In genomic region chr17:46182273-46182672, GRCm38 (mm10) we compare ENCODE assay signal across 16 mouse cellular contexts. TPM values are rescaled to one million over a fixed set of nuclear protein-coding genes. Genes with fewer than 3 reads are reported as not detected.
DNase-seq lines count a peak whose midpoint lies in the region; ATAC-seq and TF ChIP-seq lines count a peak whose summit lies in the region.
"Had no signal": no experiment of that assay in that cellular context is flagged by ENCODE, and none has a peak within 500 bp of the region (broad histone marks: within the 10 kb centered on the region; RNA-seq: fewer than 3 reads in every experiment).

No protein-coding gene starts in this region.

- no peak for DNase-seq in heart, adult 2 months
- no peak for DNase-seq in heart, embryonic 10.5 days (ENCODE audit: low spot score)
- DNase-seq in left cerebral cortex, adult 2 months (ENCODE audit: extremely low spot score in 1 of 2, low spot score in 2 of 2) = no peak
- no peak for DNase-seq in left cerebral cortex, adult 9 months (ENCODE audit: low spot score in 2 of 2)
- DNase-seq in 3T3-L1 (ENCODE audit: low read depth, low spot score) = peak; percentile 43
- DNase-seq in NIH3T3 (ENCODE audit: low read depth) = peak; percentile 65
- no peak for DNase-seq in spleen, postnatal 36 days (ENCODE audit: low spot score in 2 of 2)
- DNase-seq: right cerebral cortex, postnatal 14 days had no signal

- intact Hi-C loops in heart, adult 2 months (cut with DNase I) = no loop called here
- intact Hi-C loops in left cerebral cortex, adult 2 months (cut with DNase I) = no loop called here

- no peaks in the 10 kb centered on the region for H3K9me3 ChIP-seq in heart, embryonic 10.5 days
- H3K9me3 ChIP-seq: embryonic facial prominence, embryonic 13.5 days; forebrain, embryonic 13.5 days; heart, embryonic 13.5 days; limb, embryonic 15.5 days had no signal

- no peak for ATAC-seq in megakaryocyte progenitor cell, adult 5-6 weeks (replicated peaks; ENCODE audit: poor library complexity)
- ATAC-seq: forebrain, embryonic 13.5 days had no signal

- H3K9ac ChIP-seq in heart, adult 2 months (ENCODE audit: low read depth, low read length) = no peak overlapping the region
- H3K9ac ChIP-seq: embryonic facial prominence, embryonic 13.5 days; forebrain, embryonic 13.5 days; heart, embryonic 13.5 days; limb, embryonic 15.5 days had no signal

- peak; percentile 55 for TF ChIP-seq CTCF in heart, adult 2 months (IDR thresholded peaks at IDR 0.05)
- TF ChIP-seq CTCF in left cerebral cortex, adult 2 months (IDR thresholded peaks at IDR 0.05) = peak; percentile 43

- no peak for TF ChIP-seq POLR2A in heart, adult 2 months (IDR thresholded peaks at IDR 0.05; ENCODE audit: insufficient read depth, low read depth, low read length)

- H3K4me3 ChIP-seq in heart, adult 2 months = no peak overlapping the region
- H3K4me3 ChIP-seq in heart, embryonic 10.5 days = no peak overlapping the region
- H3K4me3 ChIP-seq in left cerebral cortex, adult 2 months = no peak overlapping the region
- H3K4me3 ChIP-seq: embryonic facial prominence, embryonic 13.5 days; forebrain, embryonic 13.5 days; heart, embryonic 13.5 days; limb, embryonic 15.5 days had no signal

- TF ChIP-seq EP300 in heart, adult 2 months (IDR thresholded peaks at IDR 0.05; ENCODE audit: insufficient read depth, low read depth, low read length) = no peak

- no peaks in the 10 kb centered on the region for H3K36me3 ChIP-seq in heart, adult 2 months (ENCODE audit: control insufficient read depth, insufficient read depth, low read length)
- peaks cover 90% of the 10 kb centered on the region for H3K36me3 ChIP-seq in heart, embryonic 10.5 days

- H3K79me2 ChIP-seq in heart, adult 2 months (replicated peaks; ENCODE audit: control insufficient read depth, insufficient read depth, low read length) = no peaks in the 10 kb centered on the region

- H3K27ac ChIP-seq in heart, adult 2 months = no peak overlapping the region
- no peak overlapping the region for H3K27ac ChIP-seq in heart, embryonic 10.5 days
- no peak overlapping the region for H3K27ac ChIP-seq in left cerebral cortex, adult 2 months
- H3K27ac ChIP-seq: embryonic facial prominence, embryonic 13.5 days; forebrain, embryonic 13.5 days; heart, embryonic 13.5 days; limb, embryonic 15.5 days had no signal

- 92% methylated on average over 4 of the region's 4 CpGs for WGBS in heart, adult 2 months
- WGBS in heart, embryonic 10.5 days = 83% methylated on average over 4 of the region's 4 CpGs

- H3K27me3 ChIP-seq in heart, adult 2 months (ENCODE audit: control insufficient read depth, insufficient read depth, low read length) = no peaks in the 10 kb centered on the region
- H3K27me3 ChIP-seq in heart, embryonic 10.5 days (ENCODE audit: insufficient read depth, poor library complexity, severe bottlenecking) = no peaks in the 10 kb centered on the region
- H3K27me3 ChIP-seq: embryonic facial prominence, embryonic 13.5 days; forebrain, embryonic 13.5 days; heart, embryonic 13.5 days; limb, embryonic 15.5 days had no signal

- H3K4me1 ChIP-seq in heart, adult 2 months (ENCODE audit: control insufficient read depth, insufficient read depth, low read length) = no peaks in the 10 kb centered on the region
- no peaks in the 10 kb centered on the region for H3K4me1 ChIP-seq in heart, embryonic 10.5 days
- H3K4me1 ChIP-seq: embryonic facial prominence, embryonic 13.5 days; forebrain, embryonic 13.5 days; heart, embryonic 13.5 days; limb, embryonic 15.5 days had no signal

RNA-seq across cellular contexts. Expression of gene Polh, which starts 20.2 kb away (rescaled TPM):
- 1 to 10 TPM; 8.2 to 8.3 TPM for total RNA-seq in heart, adult 2 months (2021)
- 3.5 and 4.6 TPM in 2 replicates for polyA plus RNA-seq in heart, adult 2 months (2012; rRNA removed)
- 8.3 and 12.2 TPM in 2 replicates for polyA plus RNA-seq in heart, embryonic 10.5 days (2016; fragmentation: Nextera tagmentation; extraction: Ambion mirVana)
- 1 to 10 TPM; 6.3 to 6.7 TPM for total RNA-seq in left cerebral cortex, adult 2 months (2021)
- total RNA-seq in megakaryocyte progenitor cell, adult 5-6 weeks (2015) = 11.4 and 17.7 TPM in 2 replicates
- total RNA-seq in megakaryocyte progenitor cell, adult 5-6 weeks (2017) = 20.4 and 26.9 TPM in 2 replicates

RNA-seq across cellular contexts. Expression of gene Xpo5, which starts 20.3 kb away (rescaled TPM):
- total RNA-seq in heart, adult 2 months (2021) = 10 to 100 TPM; 21.5 to 22.0 TPM
- 14.2 and 21.5 TPM in 2 replicates for polyA plus RNA-seq in heart, adult 2 months (2012; rRNA removed)
- polyA plus RNA-seq in heart, embryonic 10.5 days (2016; fragmentation: Nextera tagmentation; extraction: Ambion mirVana) = 33.5 and 42.8 TPM in 2 replicates
- 10 to 100 TPM; 42.1 to 43.3 TPM for total RNA-seq in left cerebral cortex, adult 2 months (2021)
- total RNA-seq in megakaryocyte progenitor cell, adult 5-6 weeks (2015) = 48.8 and 55.9 TPM in 2 replicates
- total RNA-seq in megakaryocyte progenitor cell, adult 5-6 weeks (2017) = 70.3 and 72.0 TPM in 2 replicates

RNA-seq across cellular contexts. Expression of gene Gtpbp2, which starts 21.4 kb away (rescaled TPM):
- total RNA-seq in heart, adult 2 months (2021) = 10 to 100 TPM; 55.2 to 57.3 TPM
- polyA plus RNA-seq in heart, adult 2 months (2012; rRNA removed) = 94.4 and 132 TPM in 2 replicates
- 32.3 and 34.9 TPM in 2 replicates for polyA plus RNA-seq in heart, embryonic 10.5 days (2016; fragmentation: Nextera tagmentation; extraction: Ambion mirVana)
- total RNA-seq in left cerebral cortex, adult 2 months (2021) = 100 to 1,000 TPM; 134 to 140 TPM
- total RNA-seq in megakaryocyte progenitor cell, adult 5-6 weeks (2015) = 17.4 and 22.2 TPM in 2 replicates
- 30.7 and 33.2 TPM in 2 replicates for total RNA-seq in megakaryocyte progenitor cell, adult 5-6 weeks (2017)

RNA-seq across cellular contexts. Expression of gene Mad2l1bp, which starts 28.9 kb away (rescaled TPM):
- 10 to 100 TPM; 17.1 to 24.1 TPM for total RNA-seq in heart, adult 2 months (2021)
- 21.0 and 27.1 TPM in 2 replicates for polyA plus RNA-seq in heart, adult 2 months (2012; rRNA removed)
- 39.9 and 41.6 TPM in 2 replicates for polyA plus RNA-seq in heart, embryonic 10.5 days (2016; fragmentation: Nextera tagmentation; extraction: Ambion mirVana)
- 10 to 100 TPM; 11.6 to 15.7 TPM for total RNA-seq in left cerebral cortex, adult 2 months (2021)
- total RNA-seq in megakaryocyte progenitor cell, adult 5-6 weeks (2015) = 14.8 and 19.7 TPM in 2 replicates
- total RNA-seq in megakaryocyte progenitor cell, adult 5-6 weeks (2017) = 4.8 and 6.5 TPM in 2 replicates

RNA-seq across cellular contexts. Expression of gene Rsph9, which starts 38.3 kb away (rescaled TPM):
- total RNA-seq in heart, adult 2 months (2021) = 1 to 10 TPM; 1.0 to 1.4 TPM
- polyA plus RNA-seq in heart, adult 2 months (2012; rRNA removed) = 1.7 and 2.4 TPM in 2 replicates
- polyA plus RNA-seq in heart, embryonic 10.5 days (2016; fragmentation: Nextera tagmentation; extraction: Ambion mirVana) = 5.1 and 7.3 TPM in 2 replicates
- 10 to 100 TPM; 21.7 to 22.0 TPM for total RNA-seq in left cerebral cortex, adult 2 months (2021)
- 1.4 TPM in 1 of 2 replicates, not detected in the other for total RNA-seq in megakaryocyte progenitor cell, adult 5-6 weeks (2015)
- total RNA-seq in megakaryocyte progenitor cell, adult 5-6 weeks (2017) = 1.4 TPM in 1 of 2 replicates, not detected in the other
- total RNA-seq: megakaryocyte, adult 5-6 weeks; monocyte, adult 5-6 weeks; neutrophil, adult 5-6 weeks had no signal

Comparison
In these comparisons a context has a peak if more than half of its experiments do, and no peak if none do; other contexts are left out.
1. DNase-seq: peak in 3T3-L1 (single experiment) and NIH3T3 (single experiment); none in heart, adult 2 months (0 of 2), heart, embryonic 10.5 days (single experiment), left cerebral cortex, adult 2 months (0 of 2), left cerebral cortex, adult 9 months (0 of 2) and spleen, postnatal 36 days (0 of 2).